Mouse (Mus musculus) ES-Bruce4 (cell line): ENCODE results near the gene Adgrb2. TPM values are rescaled to one million over a fixed set of nuclear protein-coding genes. Genes with fewer than 3 reads are reported as not detected.
A peak's percentile ranks its signal among the peaks of the same experiment; 100 is the strongest.

ENCODE experiments used
- H3K27ac ChIP-seq: 2 replicates; pipeline ENCODE4 v1.5.1; 2012; ENCODE audit warnings: low read length, inconsistent platforms; ENCODE audit not compliant: insufficient read depth
- H3K27me3 ChIP-seq: 2 replicates; pipeline ENCODE4 v1.6.1; 2012; ENCODE audit warnings: mild to moderate bottlenecking, low read length, inconsistent platforms; ENCODE audit not compliant: control insufficient read depth, poor library complexity, insufficient read depth, severe bottlenecking
- H3K36me3 ChIP-seq: 2 replicates; pipeline ENCODE4 v1.6.1; 2012; ENCODE audit warnings: inconsistent platforms, mild to moderate bottlenecking, low read length, moderate library complexity; ENCODE audit not compliant: control insufficient read depth, poor library complexity, insufficient read depth, severe bottlenecking
- H3K4me1 ChIP-seq: one replicate; pipeline ENCODE4 v1.8.1; 2011; ENCODE audit warnings: low read length; ENCODE audit not compliant: control insufficient read depth, insufficient read depth
- H3K4me3 ChIP-seq: 2 replicates; pipeline ENCODE4 v1.5.1; 2011; ENCODE audit warnings: low read depth, mild to moderate bottlenecking, low read length
- H3K9ac ChIP-seq: 2 replicates; pipeline ENCODE4 v1.6.1; 2012; ENCODE audit warnings: low read depth, mild to moderate bottlenecking, inconsistent platforms; ENCODE audit not compliant: poor library complexity, severe bottlenecking
- H3K9me3 ChIP-seq: replicated peaks from 2 replicates; pipeline ENCODE4 v1.6.1; 2012; ENCODE audit warnings: mild to moderate bottlenecking, low read length, inconsistent platforms; ENCODE audit not compliant: control insufficient read depth, poor library complexity, insufficient read depth, severe bottlenecking
- CTCF ChIP-seq: IDR thresholded peaks from one replicate; pipeline ENCODE4 v1.8.1; 2011; ENCODE audit warnings: low read depth, low read length
- EP300 ChIP-seq: IDR thresholded peaks from 2 replicates; pipeline ENCODE4 v1.6.1; 2011; ENCODE audit warnings: low read depth, low read length; ENCODE audit not compliant: insufficient read depth
- POLR2A ChIP-seq: IDR thresholded peaks from one replicate; pipeline ENCODE4 v1.8.1; 2011; ENCODE audit warnings: low read length; ENCODE audit not compliant: insufficient read depth
- polyA plus RNA-seq: library from polyadenylated mRNA; stranded (reverse); fragments of >200 nt; gene quantifications from 2 replicates; pipeline ENCODE4 v1.2.4, GENCODE M21; 2011; ENCODE audit warnings: low read depth; ENCODE audit not compliant: missing spikeins, insufficient read depth, insufficient read length

Adgrb2 gene
- polyA plus RNA-seq, 1 experiment: 4.9 TPM

DNA sequence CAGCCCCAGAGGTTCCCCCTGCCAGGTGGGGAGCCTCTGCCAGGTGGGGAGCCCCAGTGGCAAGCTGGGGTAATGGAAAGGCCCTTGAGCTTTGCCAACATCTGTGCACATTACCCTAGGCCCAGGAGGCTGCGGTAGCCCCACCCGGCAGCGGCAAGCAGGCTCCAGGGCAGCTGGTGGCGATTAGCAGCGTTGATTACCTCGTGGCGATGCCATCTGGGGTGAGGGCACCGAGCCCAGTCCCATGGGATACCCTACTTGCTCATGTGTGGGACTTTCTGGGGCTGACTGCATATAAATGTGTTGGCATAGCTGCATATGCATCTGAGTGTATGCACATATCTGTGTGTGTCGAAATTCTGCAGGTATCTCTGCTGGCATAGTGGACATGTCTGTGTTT is 59.5 kb downstream of the Adgrb2 start:
- H3K27ac ChIP-seq: no peak overlapping the region
- no peaks in the 10 kb centered on the region for H3K4me1 ChIP-seq
- H3K9me3 ChIP-seq: no peaks in the 10 kb centered on the region
- TF ChIP-seq CTCF (no peak), EP300 (no peak), POLR2A (no peak)
- H3K9ac ChIP-seq: no peak overlapping the region
- H3K4me3 ChIP-seq: no peak overlapping the region
- no peaks in the 10 kb centered on the region for H3K27me3 ChIP-seq
- H3K36me3 ChIP-seq: no peaks in the 10 kb centered on the region

GRCm38 (mm10) chr4:130045609-130046008 is 60.9 kb downstream of the Adgrb2 start:
- Histone ChIP-seq H3K27ac (no peak overlapping the region), H3K36me3 (no peaks in the 10 kb centered on the region), H3K4me3 (no peak overlapping the region), H3K9me3 (no peaks in the 10 kb centered on the region), H3K27me3 (no peaks in the 10 kb centered on the region), H3K4me1 (no peaks in the 10 kb centered on the region), H3K9ac (peak overlapping the region; percentile 2; the same call in 1 of the 2 replicates)
- TF ChIP-seq EP300 (0 out of 2 replicates have a peak, but pooled peaks have one; percentile 17), POLR2A (no peak), CTCF (no peak)

DNA sequence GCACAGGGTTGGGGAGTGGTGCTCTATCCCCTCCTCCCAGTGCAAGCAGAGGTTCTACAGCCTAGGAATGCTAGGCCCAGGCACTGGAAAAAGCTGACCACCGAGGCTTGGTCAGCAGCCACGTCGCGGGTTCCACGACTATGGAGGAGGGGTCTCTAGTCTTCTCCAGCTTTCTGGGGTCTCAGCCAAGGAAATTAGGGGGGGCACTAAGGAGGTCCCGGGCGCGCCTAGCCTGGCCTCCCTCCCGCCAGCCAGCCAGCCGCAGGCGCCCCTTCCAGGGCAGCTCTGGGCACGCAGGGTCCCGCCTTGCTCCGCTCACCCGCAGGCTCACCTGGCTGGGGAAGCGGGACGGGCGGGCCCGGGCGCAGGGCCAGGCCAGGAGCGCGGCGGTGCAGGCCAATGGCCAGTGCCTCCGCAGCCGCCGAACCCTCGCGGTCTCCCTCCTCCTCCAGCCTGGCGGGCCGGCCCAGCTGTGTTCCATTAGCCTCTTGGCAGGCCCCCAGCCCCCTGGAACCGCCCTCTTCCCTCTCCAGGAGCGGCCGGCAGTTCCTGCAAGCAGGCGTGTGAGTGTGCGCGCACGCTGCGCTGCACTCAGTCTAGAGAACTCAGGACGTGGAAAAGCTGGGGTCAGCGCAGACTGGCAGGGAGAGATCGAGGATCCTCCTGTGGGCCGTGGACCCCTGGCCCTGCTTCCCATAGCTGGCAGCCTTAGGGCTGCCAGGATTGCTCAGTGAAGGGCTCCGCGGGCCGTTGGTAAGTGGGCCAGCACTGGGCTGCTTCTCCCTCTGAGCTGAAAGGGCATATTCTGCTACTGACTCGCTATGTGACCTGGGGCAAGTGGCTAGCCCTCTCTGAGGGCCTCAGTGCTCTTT is 62.9 kb downstream of the Adgrb2 start, which contains the start of gene Col16a1:
Gene Col16a1 (plus strand): TSS at position 510 of the 872 bp plus-strand sequence.
- Histone ChIP-seq H3K27ac (no peak within 1 kb of the TSS), H3K36me3 (no peaks in the 10 kb centered on the region), H3K9me3 (no peaks in the 10 kb centered on the region), H3K4me1 (no peaks in the 10 kb centered on the region), H3K4me3 (peak within 1 kb of the TSS; percentile 61), H3K9ac (peak within 1 kb of the TSS; percentile 27), H3K27me3 (no peaks in the 10 kb centered on the region)
- TF ChIP-seq POLR2A (no peak), CTCF (no peak), EP300 (no peak)

DNA sequence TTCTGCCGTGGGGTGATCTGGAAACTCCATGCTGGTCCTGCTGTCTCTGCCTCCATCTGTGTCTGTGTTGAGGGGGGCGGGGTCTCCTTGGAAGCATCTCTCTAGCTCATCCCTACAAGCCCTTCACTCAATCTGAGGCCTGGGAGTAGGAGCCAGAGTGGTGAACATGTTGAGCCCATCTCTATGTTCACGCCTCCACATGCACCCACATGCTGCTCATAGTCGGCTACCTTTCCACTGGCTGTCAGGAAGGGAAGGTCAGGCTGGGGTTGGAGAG is 63.5 kb downstream of the Adgrb2 start:
- Histone ChIP-seq H3K36me3 (no peaks in the 10 kb centered on the region), H3K4me1 (no peaks in the 10 kb centered on the region), H3K9ac (peak overlapping the region; percentile 27), H3K27ac (no peak overlapping the region), H3K4me3 (peak overlapping the region; percentile 61), H3K9me3 (no peaks in the 10 kb centered on the region), H3K27me3 (no peaks in the 10 kb centered on the region)
- no peak for TF ChIP-seq EP300
- no peak for TF ChIP-seq CTCF
- TF ChIP-seq POLR2A: no peak

DNA sequence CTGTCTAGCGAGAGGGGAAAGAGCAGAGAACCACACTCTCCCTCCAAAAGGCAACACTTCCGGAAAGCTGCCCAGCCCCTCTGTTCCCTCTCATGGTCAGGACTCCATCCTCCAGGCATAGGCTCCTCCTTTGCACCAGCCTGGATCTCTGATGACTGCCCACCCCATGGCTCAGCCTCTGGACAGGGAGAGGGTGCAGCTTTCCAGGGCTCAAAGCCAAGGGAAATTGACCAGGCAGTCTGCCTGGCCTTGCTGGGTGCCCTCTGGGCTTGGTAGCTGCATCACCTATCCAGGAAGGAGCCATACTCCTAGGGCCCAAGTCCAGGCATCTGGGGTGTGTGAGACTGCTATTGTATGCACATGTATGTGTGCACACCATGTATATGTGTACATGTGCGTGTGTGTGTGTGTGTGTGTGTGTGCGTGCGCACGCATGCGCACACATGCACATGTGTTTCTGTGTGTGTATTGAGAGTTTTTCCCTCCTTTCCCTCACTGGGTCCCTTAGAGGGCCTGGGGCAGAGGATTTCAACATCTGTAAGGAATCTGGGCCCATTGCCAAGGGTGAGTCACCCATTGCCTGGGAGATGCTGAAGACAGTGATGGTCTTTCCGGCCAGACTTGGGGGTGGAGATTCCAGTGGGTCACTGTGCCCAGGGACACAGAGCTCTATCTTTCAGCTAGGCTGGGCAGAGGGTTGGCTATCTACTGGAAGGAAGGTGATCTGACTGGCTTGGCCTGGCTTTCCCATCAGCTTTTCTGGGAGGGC is 65.6 kb downstream of the Adgrb2 start:
- Histone ChIP-seq H3K4me3 (no peak overlapping the region), H3K9ac (no peak overlapping the region), H3K27ac (no peak overlapping the region), H3K4me1 (no peaks in the 10 kb centered on the region), H3K9me3 (no peaks in the 10 kb centered on the region), H3K36me3 (no peaks in the 10 kb centered on the region), H3K27me3 (no peaks in the 10 kb centered on the region)
- TF ChIP-seq EP300 (no peak), CTCF (no peak)

- Histone ChIP-seq H3K27me3 (no peaks in the 10 kb centered on the region), H3K4me1 (no peaks in the 10 kb centered on the region), H3K9me3 (no peaks in the 10 kb centered on the region), H3K9ac (no peak overlapping the region), H3K4me3 (no peak overlapping the region), H3K36me3 (no peaks in the 10 kb centered on the region), H3K27ac (no peak overlapping the region)
- TF ChIP-seq EP300 (no peak), CTCF (no peak), POLR2A (no peak)
Measured at GRCm38 (mm10) chr4:130052283-130052682, 67.6 kb downstream of the Adgrb2 start.
